Mouse (Mus musculus): ENCODE results near the gene Jag2.

Jag2 gene

DNA sequence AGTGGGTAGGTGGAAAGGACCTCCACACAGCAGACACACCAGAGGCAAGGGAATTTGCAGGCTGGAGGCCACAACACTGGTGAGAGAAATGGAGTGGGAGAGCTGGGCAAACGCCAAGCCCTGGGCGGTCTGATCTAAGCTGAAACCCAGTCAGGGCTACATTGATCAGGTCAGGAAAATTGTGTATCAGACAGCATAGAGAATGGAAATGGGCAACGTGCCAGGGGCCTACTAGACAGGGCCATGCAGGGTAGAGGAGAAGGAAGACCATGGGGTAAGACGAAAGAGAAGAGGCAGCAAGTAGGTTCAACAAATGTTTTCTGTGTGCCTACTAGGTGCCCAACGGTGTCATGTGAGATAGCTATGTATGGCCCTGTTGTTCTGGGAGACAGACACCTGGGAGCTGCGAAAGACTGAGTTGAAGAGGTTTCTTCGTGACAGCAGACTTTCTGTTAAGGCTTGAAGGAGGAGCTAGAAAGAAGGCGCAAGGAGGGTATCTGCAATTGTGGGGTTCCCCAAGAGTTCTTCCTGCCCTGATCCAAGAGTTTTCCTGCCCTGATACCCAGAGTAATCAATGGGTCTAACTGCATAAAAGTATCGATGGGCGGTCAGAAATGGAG lies 11.7 kb upstream of the Jag2 start:
- DNase-seq (ENCODE audit: low spot score): no peak

DNA sequence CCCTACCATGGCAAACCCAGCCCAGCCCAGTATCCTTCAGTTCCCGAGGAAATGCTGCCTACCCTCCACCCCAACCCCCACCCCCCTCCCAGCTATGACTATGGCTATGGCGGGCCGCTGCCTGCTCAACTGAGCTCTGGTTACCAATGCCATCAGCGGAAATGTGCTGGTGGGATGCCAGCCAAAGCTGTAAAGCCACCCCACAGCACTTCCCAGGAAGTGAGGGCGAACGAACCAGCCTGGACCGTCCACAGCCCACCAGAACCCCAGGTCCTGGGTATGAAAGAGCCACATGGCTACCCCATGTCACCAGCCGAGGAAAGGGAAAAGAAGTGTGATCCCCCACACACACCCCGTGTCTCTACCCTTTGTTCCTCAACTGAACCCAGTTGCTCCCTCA lies 11.1 kb upstream of the Jag2 start:
- DNase-seq (ENCODE audit: low spot score): no peak

DNA sequence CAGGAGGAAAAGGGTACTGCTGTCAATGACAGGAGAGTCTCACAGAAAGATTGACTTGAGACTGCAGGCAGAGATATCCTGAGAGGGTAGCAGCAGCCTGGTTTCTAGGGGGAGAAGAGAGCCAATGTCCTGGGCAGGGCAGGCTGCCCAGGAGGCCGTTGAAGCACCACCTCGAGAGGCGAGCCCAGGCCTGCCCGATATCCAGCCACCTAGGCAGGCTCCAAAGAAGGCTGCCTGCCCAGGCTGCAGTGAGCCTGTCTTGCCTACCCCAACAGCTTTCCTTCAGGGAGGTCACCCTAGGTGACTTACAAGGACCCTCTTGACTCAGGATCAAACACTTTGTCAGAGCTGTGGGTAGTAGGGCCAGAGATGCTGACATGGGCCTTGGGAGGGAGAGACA lies 10.7 kb upstream of the Jag2 start:
- DNase-seq (ENCODE audit: low spot score): no peak

DNA sequence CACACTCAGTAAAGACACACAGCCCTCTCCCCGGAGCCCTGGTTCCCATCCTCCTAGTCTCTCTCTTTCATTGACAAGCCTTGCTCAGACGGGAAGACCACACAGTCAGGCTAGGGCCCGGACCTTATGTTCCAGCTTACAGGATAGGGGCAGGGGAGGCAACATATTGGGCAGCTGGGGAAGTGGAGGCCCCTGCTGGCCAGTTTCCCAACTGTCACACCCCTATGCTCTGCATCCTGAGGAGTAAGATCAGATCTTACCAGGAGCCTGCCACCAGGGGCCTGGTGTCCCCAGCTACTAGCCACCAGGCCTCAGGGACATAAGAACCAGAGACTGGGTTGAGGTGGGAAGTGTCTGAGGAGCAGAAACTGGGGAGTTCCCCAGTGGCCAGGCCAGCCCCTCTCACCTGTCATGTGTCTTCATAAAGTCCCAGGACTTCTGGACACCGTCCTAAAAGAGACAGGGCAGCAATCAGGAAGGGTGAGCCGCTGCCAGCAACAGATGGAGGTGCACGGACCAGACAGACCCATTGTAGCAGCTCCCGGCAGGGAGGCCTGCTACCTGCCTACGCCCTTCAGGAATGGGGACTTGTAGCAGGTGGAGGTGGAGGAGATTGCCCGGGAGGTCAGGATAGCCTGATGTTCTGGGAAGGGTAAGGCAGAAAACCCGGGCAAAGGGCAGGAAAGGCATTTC lies 9.4 kb upstream of the Jag2 start:
- no peak for DNase-seq (ENCODE audit: low spot score)

DNA sequence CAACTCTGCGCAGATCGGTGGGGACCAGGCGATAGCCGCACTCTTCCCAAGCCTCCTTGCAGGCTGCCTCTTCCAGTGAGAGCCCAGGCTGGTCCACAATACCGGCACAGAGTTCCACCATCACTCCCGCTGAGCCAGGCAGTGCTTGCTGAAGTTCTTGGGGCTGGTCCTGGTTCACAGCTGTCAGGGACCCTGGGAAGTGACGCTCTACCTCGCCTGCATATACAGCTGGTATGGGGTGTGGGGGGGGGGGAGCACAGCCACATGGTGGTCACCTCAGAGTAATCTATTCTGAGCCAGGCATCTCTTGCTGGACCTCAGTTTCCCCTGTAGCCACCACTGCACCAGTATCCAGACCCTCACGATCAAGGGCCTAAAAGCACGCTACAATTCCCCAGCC lies 8.8 kb upstream of the Jag2 start:
- DNase-seq (ENCODE audit: low spot score): no peak

DNA sequence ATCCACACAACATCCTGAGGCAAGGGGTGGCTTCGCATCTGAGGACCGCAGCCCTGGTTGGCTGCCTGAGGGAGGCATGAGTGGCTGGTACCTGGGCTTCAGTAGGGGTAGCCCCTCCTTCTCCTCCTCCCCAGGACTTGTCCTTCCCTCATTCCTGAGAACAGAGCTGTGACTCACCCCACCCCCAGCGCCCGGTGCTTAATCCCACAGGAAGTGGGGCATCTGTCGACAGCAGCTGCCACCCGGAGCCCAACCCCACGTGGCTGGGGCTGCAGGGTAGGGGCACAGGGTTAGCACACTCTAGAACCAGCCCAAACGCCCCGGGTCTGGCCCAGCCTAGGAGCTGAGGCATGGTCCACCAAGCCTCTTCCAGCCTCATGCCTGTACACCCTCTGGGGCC lies 8.3 kb upstream of the Jag2 start:
- no peak for DNase-seq (ENCODE audit: low spot score)

DNA sequence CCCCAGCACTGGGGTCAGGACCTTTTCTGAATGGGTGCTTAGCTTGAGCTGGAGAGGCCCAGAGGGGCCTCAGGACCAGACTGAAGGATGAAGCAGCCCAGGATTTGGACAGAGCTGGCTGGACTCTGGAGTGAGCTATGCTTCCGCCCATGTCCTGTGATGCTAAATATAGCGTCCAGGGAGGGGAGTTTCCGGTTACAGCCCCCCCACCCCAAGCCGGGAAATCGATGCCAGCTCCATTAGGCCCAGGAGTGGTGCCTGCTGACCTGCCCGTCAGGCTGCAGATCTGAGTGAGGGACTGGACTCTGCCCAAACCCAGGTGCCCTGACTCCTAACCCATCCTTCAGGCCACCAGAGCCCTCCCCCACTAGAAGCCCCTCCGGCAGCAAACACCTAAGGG lies 3.1 kb upstream of the Jag2 start:
- DNase-seq (ENCODE audit: low spot score): no peak

DNA sequence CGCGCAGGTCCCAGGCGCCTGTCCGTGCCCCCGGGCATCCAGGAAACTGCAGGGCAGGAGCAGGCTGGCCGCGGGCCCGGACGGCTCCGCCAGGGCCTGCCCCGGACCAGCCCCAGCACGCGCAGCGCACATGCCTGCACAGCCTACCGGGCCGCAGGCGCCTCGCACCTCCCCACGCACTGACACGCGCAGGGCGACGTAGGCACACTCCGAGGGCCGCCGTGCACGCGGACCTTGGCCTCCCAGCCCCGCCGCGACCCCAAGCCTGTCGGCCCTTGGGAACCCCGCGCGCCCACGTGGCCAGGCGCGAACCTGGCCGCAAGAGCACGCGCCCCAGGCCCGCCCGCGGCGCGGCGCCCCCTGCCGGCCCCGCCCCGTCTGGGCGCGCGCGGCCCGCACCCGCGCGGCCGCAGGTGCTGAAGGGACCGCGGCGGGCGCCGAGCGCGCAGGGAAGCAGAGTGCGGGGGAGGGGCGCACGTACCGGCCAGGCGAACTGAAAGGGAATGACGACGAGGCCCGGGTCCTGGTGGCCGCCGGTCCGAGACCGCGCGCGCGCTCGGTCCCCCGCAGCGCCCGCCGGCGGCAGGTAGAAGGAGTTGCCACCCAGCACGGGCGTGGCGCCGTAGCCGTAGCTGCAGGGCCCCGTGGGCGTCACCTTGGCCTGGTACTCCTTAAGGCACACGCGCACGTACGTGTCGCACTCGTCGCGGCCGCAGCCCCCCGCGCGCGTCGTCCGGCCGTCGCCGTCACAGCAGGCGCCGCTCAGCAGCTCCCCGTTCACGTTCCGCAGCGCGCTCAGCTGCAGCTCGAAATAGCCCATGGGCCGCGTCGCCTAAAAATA lies 955 bp downstream of the Jag2 start:
- DNase-seq (ENCODE audit: low spot score): no peak

DNA sequence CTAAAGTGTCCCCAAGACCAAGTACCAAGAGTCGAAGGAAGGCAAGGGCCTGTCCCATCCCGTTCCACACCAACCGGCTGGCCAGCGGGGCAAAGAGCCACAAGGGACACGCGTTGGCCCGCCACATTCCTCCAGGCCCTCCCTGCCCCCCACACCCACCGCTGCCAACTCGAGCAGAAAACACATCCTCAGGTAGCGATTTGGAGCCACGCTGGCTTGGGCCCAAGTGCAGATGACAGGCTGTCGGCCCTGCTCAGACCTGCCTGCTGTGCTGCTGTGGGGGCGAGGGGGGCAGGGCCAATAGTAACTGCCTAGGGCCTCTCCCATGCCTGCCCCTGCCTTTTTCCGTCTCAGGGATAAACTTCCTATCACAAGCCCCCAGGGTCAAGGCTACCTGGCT lies 2.3 kb downstream of the Jag2 start:
- no peak for DNase-seq (ENCODE audit: low spot score)

DNA sequence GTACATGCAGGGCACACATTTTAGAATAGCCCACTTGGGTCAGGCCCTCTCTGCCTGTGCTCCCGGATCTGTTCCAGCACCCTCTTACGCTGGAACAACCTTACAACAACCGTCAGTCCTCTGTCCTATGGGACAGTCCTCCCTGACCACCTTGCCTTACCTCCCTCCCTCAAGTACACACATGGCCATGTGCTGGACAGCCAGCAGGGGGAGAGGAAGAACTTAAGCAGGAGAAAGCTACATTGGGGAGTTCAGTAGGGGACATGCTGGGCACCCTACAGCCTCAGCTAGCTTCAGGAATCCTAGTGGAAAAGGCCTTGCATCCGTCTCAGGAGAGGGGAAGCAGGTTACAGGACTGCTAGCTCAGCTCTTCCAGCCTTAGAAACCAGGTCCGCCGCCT lies 3.6 kb downstream of the Jag2 start:
- DNase-seq (ENCODE audit: low spot score): no peak

DNA sequence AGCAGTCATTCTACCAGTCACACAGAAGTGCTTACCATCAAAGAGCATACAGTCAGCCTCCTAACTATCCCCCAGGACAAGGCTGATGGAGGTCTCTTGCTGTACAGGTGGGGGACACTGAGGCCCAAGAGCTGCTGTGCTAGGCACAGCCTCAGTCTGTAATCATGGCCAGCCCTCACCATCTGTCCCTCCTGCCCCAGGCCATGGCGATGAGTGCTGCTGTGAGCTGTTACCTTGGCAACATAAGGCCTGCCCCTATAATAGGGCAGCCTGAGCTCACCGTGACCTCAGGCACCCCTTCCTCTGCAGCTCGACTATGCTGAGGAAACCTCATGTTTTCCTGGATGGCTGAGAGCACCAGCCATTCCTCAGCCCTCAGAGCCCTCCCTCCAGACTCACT lies 7.0 kb downstream of the Jag2 start:
- DNase-seq (ENCODE audit: low spot score): no peak

DNA sequence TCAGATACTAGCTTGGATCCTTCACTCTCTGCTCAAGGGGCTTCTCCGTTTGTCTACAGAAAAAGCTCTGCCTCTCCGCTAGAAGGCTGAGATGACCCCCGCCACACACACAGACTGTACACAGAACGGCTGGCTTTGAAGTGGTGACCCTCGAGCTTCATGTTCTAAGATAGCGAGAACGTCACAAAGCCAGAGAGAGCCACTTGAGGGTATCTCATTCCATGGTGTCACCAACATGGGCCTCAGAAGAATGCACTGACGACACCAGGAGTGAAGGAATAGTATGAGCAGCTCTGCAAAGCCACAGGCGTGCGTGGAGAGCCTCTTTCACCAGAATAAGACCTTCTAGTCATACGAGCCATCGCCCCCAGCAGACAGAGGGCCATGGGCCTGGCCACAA lies 8.1 kb downstream of the Jag2 start:
- DNase-seq (ENCODE audit: low spot score): no peak

DNA sequence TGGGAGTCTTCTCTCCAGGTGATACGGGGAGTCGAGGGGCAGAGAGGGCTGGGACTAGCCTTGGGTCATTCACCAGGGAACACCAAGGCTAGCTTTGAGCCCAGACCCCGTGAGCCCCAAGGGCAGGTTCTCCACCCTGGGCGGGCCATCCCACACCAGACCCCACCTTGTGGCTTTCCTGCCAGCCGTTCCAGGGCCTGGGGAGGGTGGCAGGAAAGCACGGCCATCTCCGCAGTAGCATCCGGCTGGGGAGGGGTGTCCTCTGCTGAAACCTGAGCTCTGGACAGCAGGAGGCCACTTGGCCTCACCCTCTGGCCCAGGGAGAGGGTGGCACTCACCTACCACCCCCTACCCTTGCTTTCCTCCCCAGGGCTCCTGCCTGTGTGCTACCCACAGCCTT lies 11.7 kb downstream of the Jag2 start:
- DNase-seq (ENCODE audit: low spot score): no peak

DNA sequence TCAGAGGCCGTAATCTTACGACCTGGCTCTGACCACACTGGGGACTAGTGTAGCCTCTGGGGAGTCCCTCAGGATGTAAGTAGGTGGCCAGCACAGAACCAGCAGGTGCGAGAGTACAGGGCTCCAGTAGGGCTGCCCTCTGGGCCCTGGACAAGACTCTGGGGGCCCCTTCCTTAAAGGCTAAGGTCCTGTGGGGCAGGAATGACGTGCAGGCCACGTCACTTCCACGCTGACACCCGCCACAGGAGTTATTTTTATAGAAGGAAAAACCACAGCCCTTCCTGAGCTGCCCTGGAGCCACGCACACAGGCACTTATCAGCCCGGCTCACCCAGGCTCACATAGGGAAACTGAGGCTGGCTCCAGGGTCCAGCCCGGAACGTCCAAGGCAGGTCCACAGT lies 12.1 kb downstream of the Jag2 start:
- DNase-seq (ENCODE audit: low spot score): no peak

DNA sequence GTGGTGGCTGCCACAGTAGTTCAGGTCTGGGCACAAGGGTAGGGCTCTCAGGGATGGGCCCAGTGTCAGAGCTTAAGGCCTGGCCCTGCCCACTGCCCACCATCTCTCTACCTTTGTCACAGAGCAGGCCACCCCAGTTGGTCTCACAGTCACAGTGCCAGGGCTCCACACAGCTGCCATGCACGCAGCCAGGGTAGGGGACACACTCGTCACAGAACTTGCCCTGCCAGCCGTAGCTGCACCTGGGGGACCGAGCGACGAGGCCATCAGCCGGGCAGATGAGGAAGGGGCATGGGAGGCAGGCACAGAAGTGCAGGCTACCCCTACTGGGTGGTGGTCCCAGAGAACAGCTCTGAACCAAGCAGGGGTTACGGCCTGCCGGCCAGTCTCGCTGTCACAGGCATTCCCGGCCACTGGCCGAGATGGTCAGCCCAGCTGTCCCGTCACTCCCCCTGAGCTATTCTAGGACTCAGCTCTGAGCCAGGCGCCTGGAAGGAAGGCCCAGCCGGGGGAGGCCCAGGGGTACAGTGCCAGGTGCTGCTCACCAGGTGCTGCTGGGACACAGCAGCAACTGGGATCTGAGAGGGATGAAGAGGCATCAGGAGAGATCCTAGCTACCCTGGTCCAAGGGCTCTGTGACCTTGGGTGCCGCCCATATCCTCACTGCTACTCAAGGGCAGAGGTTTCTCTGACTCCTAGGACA lies 12.7 kb downstream of the Jag2 start:
- no peak for DNase-seq (ENCODE audit: low spot score)

DNA sequence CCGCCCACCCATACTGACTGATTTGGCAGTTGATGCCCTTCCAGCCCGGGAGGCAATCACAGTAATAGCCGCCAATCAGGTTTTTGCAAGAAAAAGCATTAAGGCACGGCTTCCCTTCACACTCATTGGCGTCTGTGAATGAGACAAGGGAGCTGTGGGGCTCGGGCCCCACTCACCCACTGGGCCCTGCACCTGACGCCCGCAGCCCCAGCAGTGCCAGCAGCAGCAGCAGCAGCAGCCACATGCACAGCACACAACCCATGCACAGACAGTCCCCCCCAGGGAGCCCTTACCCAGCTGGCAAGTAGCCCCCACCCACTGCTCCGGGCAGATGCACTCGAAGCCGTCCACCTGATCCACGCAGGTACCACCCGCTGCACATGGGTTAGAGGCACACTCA lies 14.0 kb downstream of the Jag2 start:
- DNase-seq (ENCODE audit: low spot score): no peak

DNA sequence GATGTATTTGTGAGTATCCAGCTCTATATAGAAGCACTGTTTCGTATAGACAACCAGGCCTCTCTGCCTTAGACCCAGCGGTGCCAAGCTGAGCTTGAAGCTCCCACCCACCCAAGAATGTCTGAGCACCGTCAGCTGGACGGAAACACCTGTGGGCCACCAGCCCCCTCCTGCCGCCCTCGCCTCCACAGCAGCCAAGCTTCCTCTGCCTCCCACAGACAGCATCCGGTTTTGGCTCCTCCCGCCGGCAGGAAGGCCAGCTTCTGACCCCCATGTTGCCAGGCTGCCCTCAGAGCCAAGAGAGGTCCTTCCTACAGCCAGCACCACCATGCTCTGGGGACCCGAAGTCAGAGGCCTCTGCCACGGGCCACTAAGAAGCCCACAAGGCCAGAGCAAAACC lies 15.0 kb downstream of the Jag2 start:
- no peak for DNase-seq (ENCODE audit: low spot score)

DNA sequence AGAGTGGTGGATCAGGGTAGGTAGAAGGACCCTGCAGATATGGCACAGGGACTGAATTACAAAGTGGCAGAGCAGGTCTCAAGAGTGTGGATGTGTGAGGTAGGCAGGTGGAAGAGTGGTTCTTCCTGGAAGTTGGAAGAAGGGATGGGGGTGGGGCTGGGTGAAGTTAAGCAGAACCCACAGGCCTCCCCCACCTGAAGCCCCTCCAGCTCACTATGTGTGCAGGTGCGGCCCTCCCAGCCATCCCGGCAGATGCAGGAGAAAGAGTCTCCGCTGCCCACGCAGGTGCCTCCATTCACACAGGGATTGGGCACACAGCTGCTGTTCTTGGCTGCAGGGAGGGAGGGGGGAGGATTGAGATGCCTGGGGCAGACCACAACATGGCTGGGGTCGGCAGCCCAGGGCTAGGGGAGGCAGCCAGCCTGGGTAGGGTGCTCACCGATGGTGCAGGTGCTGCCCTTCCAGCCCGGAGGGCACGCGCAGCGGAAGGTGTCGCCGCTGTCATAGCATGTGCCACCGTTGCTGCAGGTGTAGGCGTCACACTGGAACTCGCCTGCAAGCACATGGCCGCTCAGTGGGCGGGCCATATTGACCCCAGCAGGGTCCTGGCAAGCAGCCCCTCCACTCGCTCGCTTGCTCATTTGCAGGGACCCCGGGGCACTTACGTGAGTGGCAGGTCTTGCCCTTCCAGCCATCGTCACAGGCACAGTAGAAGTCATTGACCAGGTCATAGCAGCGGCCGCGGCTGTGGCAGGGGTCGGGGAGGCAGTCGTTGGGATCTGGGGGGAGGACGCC lies 16.4 kb downstream of the Jag2 start:
- no peak for DNase-seq (ENCODE audit: low spot score)

DNA sequence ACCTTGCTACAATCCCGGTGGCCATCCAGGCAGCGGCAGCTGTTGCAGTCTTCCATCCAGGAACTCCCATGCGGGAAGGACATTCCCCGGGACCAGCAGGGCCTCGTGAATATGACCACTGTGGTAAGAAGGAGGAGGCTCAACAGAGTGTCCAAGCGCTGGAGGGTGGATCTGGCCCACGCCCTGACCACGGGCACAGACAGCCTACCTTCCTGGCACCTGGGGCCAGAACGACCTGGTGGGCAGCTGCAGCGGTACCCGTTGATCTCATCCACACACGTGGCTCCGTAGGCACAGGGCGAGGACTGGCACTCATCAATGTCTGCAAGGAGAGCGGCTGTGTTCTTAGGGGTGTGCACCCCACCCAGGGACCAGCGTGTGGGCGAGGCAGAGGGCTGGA lies 17.9 kb downstream of the Jag2 start:
- no peak for DNase-seq (ENCODE audit: low spot score)

DNA sequence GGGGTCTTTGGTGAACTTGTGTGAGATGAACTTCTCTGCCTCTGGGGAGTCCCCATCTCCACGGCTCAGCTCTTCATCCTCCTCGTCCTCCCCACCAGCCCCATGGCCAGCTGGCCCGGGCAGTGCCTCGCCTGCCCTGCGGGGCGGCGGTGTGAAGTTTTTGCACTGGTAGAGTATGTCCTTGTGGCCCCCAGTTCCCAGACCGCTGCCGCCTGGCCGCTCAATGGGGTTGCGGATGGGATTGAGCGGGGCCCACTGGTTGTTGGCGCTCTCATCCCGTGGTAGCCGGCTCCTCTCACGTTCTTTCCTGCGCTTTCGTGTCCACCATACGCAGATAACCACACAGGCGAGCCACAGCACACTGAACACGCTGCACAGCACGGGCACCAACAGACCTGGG lies 20.6 kb downstream of the Jag2 start:
- DNase-seq (ENCODE audit: low spot score): no peak

DNA sequence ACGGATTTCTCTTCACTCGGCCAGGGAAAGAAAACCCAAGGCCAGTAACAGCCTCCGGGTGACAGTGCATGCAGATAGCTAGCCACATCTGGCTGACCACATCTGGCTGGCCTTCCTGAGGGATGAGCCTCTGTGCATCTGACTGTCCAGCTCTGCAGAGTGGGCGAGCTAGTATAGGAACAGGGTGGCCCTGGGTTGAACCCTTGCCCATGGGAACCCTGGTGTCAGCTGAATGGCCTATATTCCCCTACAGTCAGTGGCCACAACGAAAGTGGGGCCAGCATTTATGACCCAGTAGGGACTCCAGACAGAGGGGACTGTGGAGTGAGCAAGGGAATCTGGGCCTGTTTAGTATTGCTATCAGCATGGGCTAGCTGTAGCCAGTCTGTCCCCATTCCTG lies 24.6 kb downstream of the Jag2 start:
- no peak for DNase-seq (ENCODE audit: low spot score)

DNA sequence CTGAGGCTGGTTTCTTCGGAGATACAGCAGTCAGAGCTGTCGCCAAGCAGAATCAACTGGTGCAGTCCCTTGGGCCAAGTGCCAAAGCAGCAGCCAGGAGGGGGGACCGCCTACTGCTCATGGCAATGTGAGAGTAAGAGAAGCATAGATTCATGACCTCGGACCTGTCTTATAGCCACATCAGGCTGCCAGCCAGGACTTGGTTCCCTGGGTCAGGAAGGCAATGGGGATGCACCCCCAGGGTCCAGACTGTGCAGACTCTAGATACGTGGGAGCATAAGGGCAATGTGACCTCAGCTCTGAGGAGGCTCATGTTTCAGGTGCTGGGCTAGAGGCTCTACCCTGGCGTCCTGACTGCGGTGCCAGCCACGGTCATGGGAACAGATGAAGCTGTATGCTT lies 25.6 kb downstream of the Jag2 start:
- DNase-seq (ENCODE audit: low spot score): no peak

Measured in ovary, postnatal 14 days (tissue).